Mouse (Mus musculus) right cerebral cortex, postnatal 36 days (tissue): ENCODE data around the gene Bcan.

Source experiments
- DNase-seq, 2 experiments: peaks; one replicate each; pipeline ENCODE4 v3.0.0; 2022; ENCODE audit warnings: low spot score in 2 of 2, mixed read lengths in 1 of 2

Gene Bcan

GRCm38 (mm10) chr3:87996971-87997614, 2.9 kb downstream of the Bcan start:
- no peak for DNase-seq

- DNase-seq, result no peak
Measured at GRCm38 (mm10) chr3:87996401-87996800, 3.6 kb downstream of the Bcan start.

- no peak for DNase-seq
Measured at GRCm38 (mm10) chr3:87995331-87995730, 4.7 kb downstream of the Bcan start.

GRCm38 (mm10) chr3:87993436-87993835, 6.6 kb downstream of the Bcan start:
- no peak for DNase-seq

GRCm38 (mm10) chr3:87989935-87990334, 10.1 kb downstream of the Bcan start:
- DNase-seq, result no peak

- DNase-seq, result no peak
Measured at GRCm38 (mm10) chr3:87988068-87988467, 12.0 kb downstream of the Bcan start.

GRCm38 (mm10) chr3:87987633-87988032, 12.4 kb downstream of the Bcan start:
- no peak for DNase-seq

- peak; percentile 81 to 86 for DNase-seq
Measured at GRCm38 (mm10) chr3:87986868-87987267, 13.2 kb downstream of the Bcan start.

- no peak for DNase-seq
Measured at GRCm38 (mm10) chr3:87985505-87986320, 14.3 kb downstream of the Bcan start.

GRCm38 (mm10) chr3:87984094-87984493, 15.9 kb downstream of the Bcan start:
- DNase-seq, result no peak

GRCm38 (mm10) chr3:87983627-87984026, 16.4 kb downstream of the Bcan start:
- no peak for DNase-seq

- DNase-seq, result no peak
Measured at GRCm38 (mm10) chr3:87982836-87983601, 17.0 kb downstream of the Bcan start.

- no peak for DNase-seq
Measured at GRCm38 (mm10) chr3:87981894-87982835, 17.9 kb downstream of the Bcan start.

GRCm38 (mm10) chr3:87981214-87981760, 18.7 kb downstream of the Bcan start:
- DNase-seq, result no peak

- no peak for DNase-seq
Measured at GRCm38 (mm10) chr3:87980728-87981127, 19.3 kb downstream of the Bcan start.

- DNase-seq, result no peak
Measured at GRCm38 (mm10) chr3:87980085-87980484, 19.9 kb downstream of the Bcan start.

- DNase-seq, result no peak
Measured at GRCm38 (mm10) chr3:87979493-87979892, 20.5 kb downstream of the Bcan start.

GRCm38 (mm10) chr3:87974381-87974987, 25.5 kb downstream of the Bcan start:
- DNase-seq, result no peak

GRCm38 (mm10) chr3:87973593-87974380, 26.2 kb downstream of the Bcan start:
- no peak for DNase-seq

- DNase-seq, result no peak
Measured at GRCm38 (mm10) chr3:87972776-87973175, 27.3 kb downstream of the Bcan start.
